Comparison of ENCODE assay signal across 8 mouse cellular contexts in genomic region chr1:86526116-86526788, GRCm38 (mm10). TPM values are rescaled to one million over a fixed set of nuclear protein-coding genes. Genes with fewer than 3 reads are reported as not detected.
DNase-seq lines count a peak whose midpoint lies in the region; ATAC-seq lines count a peak whose summit lies in the region.

Gene Ptma, plus strand, starts transcription at chr1:86526726.

- peak within 1 kb of the TSS; percentile 93 for H3K4me3 ChIP-seq in hindbrain, embryonic 12.5 days

- peak within 1 kb of the TSS; percentile 93 for H3K4me2 ChIP-seq in hindbrain, embryonic 12.5 days (replicated peaks)

- peak within 1 kb of the TSS; percentile 100 for H3K9ac ChIP-seq in hindbrain, embryonic 12.5 days

- H3K4me1 ChIP-seq in hindbrain, embryonic 12.5 days: peaks cover 36% of the 10 kb centered on the region

- H3K27ac ChIP-seq in hindbrain, embryonic 12.5 days: peak within 1 kb of the TSS; percentile 100

- no peaks in the 10 kb centered on the region for H3K9me3 ChIP-seq in hindbrain, embryonic 12.5 days (replicated peaks)

- DNase-seq in NIH3T3 (ENCODE audit: low read depth): peak; percentile 100
- DNase-seq in cerebellum, postnatal 10 days: peak; percentile 100
- peak; percentile 99 to 100 for DNase-seq in frontal cortex, postnatal 10 days (ENCODE audit: low spot score in 2 of 2)
- DNase-seq in layer of hippocampus, postnatal 14 days (ENCODE audit: low spot score in 2 of 2): peak; percentile 99 to 100
- peak; percentile 98 for DNase-seq in lung, postnatal 14 days
- peak; percentile 95 for DNase-seq in retina, adult 2 months (ENCODE audit: low read depth, low spot score)
- peak; percentile 98 to 99 for DNase-seq in thymus, postnatal 36 days

- peak; percentile 95 for ATAC-seq in hindbrain, embryonic 12.5 days (ENCODE audit: low FRiP score)

- peaks cover 18% of the 10 kb centered on the region for H3K36me3 ChIP-seq in hindbrain, embryonic 12.5 days

- 0% methylated on average over 51 of the region's 63 CpGs for WGBS in hindbrain, embryonic 12.5 days

- no peaks in the 10 kb centered on the region for H3K27me3 ChIP-seq in hindbrain, embryonic 12.5 days

RNA-seq across cellular contexts. Expression of gene Ptma, which starts in this region (rescaled TPM):
- 2,735 and 2,863 TPM in 2 replicates for polyA plus RNA-seq in hindbrain, embryonic 12.5 days (2016; fragmentation: Nextera tagmentation; extraction: Ambion mirVana)
- total RNA-seq in layer of hippocampus, postnatal 14 days (2021): 100 to 1,000 TPM; 453 to 549 TPM

Comparison
In these comparisons a context has a peak if more than half of its experiments do, and no peak if none do; other contexts are left out.
1. Peak in every context shown above with its lines: DNase-seq, ATAC-seq, H3K4me3 ChIP-seq and H3K27ac ChIP-seq.